Mouse (Mus musculus): ENCODE measurements around the gene Rnaset2b. TPM values are rescaled to one million over a fixed set of nuclear protein-coding genes. Genes with fewer than 3 reads are reported as not detected.
"Not testable (repeated sequence)": the region's sequence is repeated elsewhere in the genome, so short reads cannot be mapped to it uniquely, and the experiment has no call there.

The Rnaset2b gene
- total RNA-seq (2014; rRNA removed) (12.6 and 21.9 TPM in 2 replicates), polyA plus RNA-seq (2015; fragmentation: Nextera tagmentation; extraction: Ambion mirVana) (79.6 and 83.9 TPM in 2 replicates)

GRCm38 (mm10) chr17:6970334-6970733 is at the start of gene Rnaset2b:
Gene Rnaset2b (plus strand): TSS chr17:6970634.
- WGBS = no CpG with 5 or more reads among the region's 8 CpGs
- not testable (repeated sequence) for ATAC-seq (ENCODE audit: low FRiP score); H3K4me3 ChIP-seq (ENCODE audit: low read depth, low read length); DNase-seq (ENCODE audit: low spot score); H3K27me3 ChIP-seq (ENCODE audit: insufficient read depth, low read length); H3K4me1 ChIP-seq (ENCODE audit: insufficient read depth, low read length); H3K9me3 ChIP-seq (ENCODE audit: low read length); H3K4me2 ChIP-seq (ENCODE audit: low read depth, low read length, poor library complexity, severe bottlenecking); H3K9ac ChIP-seq (replicated peaks; ENCODE audit: low read length, poor library complexity, severe bottlenecking); H3K36me3 ChIP-seq (ENCODE audit: insufficient read depth, low read length); H3K27ac ChIP-seq (ENCODE audit: low read depth, low read length)

DNA sequence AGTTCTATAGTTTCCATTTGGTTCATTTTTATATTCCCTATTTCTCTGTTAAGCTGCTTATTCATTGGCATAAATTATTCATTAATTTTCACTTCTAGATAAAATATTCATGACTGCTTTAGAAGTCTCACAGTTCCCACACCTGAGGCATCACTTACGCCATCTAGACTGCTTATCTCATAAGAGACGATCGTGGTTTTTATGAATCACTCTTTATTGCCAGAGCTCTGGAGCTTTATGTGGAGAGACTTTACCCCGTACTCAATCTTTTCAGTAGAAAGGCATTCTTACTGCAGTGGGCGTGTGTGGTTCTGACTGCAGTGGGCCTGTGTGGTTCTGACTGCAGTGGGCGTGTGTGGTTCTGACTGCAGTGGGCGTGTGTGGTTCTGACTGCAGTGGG is 38.8 kb upstream of the Rnaset2b start:
- not testable (repeated sequence) for DNase-seq (ENCODE audit: low spot score); H3K9me3 ChIP-seq (ENCODE audit: low read length); H3K9ac ChIP-seq (replicated peaks; ENCODE audit: low read length, poor library complexity, severe bottlenecking); H3K27me3 ChIP-seq (ENCODE audit: insufficient read depth, low read length); H3K36me3 ChIP-seq (ENCODE audit: insufficient read depth, low read length); H3K4me1 ChIP-seq (ENCODE audit: insufficient read depth, low read length); H3K4me2 ChIP-seq (ENCODE audit: low read depth, low read length, poor library complexity, severe bottlenecking); ATAC-seq (ENCODE audit: low FRiP score); H3K4me3 ChIP-seq (ENCODE audit: low read depth, low read length); H3K27ac ChIP-seq (ENCODE audit: low read depth, low read length)
- 70% methylated on average over 7 of the region's 7 CpGs for WGBS

DNA sequence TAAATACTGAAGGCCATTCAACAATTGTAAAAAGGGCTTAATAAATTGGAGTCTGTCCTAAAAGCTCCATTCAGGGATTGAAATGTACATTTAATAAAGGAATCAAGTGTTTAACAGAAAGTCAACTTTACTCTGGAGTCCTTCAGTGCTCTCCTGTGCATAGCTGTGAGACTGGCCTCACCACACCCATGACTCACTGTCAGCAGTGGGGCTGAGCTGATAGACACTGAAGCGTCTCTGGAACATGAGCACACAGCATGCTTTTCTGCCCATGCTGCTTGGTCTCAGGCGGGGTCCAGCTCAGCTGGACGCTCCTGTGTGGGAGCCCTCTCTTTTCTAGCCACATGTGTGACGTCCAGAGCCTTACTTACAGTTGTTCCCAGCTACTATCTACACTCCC is 27.9 kb upstream of the Rnaset2b start:
- H3K4me1 ChIP-seq (ENCODE audit: insufficient read depth, low read length); ATAC-seq (ENCODE audit: low FRiP score); H3K9me3 ChIP-seq (ENCODE audit: low read length); H3K27ac ChIP-seq (ENCODE audit: low read depth, low read length); H3K4me2 ChIP-seq (ENCODE audit: low read depth, low read length, poor library complexity, severe bottlenecking); DNase-seq (ENCODE audit: low spot score); H3K9ac ChIP-seq (replicated peaks; ENCODE audit: low read length, poor library complexity, severe bottlenecking); H3K36me3 ChIP-seq (ENCODE audit: insufficient read depth, low read length); H3K27me3 ChIP-seq (ENCODE audit: insufficient read depth, low read length); H3K4me3 ChIP-seq (ENCODE audit: low read depth, low read length): not testable (repeated sequence)
- WGBS = no CpG with 5 or more reads among the region's 4 CpGs

GRCm38 (mm10) chr17:6947637-6947983 is 22.8 kb upstream of the Rnaset2b start:
- Histone ChIP-seq H3K4me2 (ENCODE audit: low read depth, low read length, poor library complexity, severe bottlenecking) (peak overlapping the region; percentile 47), H3K4me3 (ENCODE audit: low read depth, low read length) (peak overlapping the region; percentile 48; the same call in 1 of the 2 replicates)
- not testable (repeated sequence) for H3K27me3 ChIP-seq (ENCODE audit: insufficient read depth, low read length); H3K4me1 ChIP-seq (ENCODE audit: insufficient read depth, low read length); H3K36me3 ChIP-seq (ENCODE audit: insufficient read depth, low read length); H3K9me3 ChIP-seq (ENCODE audit: low read length); H3K27ac ChIP-seq (ENCODE audit: low read depth, low read length); DNase-seq (ENCODE audit: low spot score); H3K9ac ChIP-seq (replicated peaks; ENCODE audit: low read length, poor library complexity, severe bottlenecking)
- no CpG with 5 or more reads among the region's 8 CpGs for WGBS
- ATAC-seq (ENCODE audit: low FRiP score) = peak; percentile 41

DNA sequence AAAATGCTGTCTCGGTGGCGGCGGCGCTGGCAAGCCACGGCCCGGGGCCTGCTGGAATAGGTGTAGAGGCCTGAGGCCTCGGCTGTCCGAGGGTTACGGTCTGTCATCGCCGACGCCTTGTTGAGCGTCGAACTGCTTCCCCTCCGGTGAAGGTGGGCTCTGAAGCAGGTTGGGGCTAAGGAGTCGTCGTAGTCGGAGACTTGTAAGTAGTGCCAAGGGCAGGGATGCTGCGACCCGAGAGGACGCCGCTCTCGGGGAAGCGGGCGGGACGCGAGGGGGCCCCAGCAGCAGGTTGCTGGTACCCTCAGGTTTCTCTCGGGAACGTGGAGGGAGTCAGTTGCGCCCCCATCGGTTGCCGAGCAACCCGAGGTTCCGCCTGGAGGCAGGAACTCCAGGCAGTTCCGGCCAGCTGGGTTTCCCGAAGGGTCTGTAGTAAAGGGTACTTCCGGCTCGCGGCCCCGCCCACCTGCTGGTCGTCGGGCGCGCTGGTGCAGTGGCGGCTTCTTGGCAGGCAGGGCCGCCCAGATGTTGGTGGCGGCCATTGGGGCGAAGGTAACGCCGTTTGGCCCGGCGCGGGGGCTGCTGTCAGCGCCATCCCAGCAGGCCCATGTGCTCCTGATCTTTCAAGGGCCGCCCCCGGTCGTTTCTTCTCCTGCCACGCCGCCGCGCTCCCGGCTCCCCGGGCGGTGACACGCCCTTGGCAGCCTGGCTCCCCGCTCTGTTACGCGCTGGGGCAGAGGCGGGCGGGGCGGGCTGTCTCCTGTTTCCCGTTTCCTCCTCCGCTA is 22.3 kb upstream of the Rnaset2b start, which contains the start of gene Rsph3b:
Gene Rsph3b (minus strand): TSS at position 699 of the 785 bp plus-strand sequence.
- not testable (repeated sequence) for H3K4me1 ChIP-seq (ENCODE audit: insufficient read depth, low read length); H3K27me3 ChIP-seq (ENCODE audit: insufficient read depth, low read length); H3K36me3 ChIP-seq (ENCODE audit: insufficient read depth, low read length); H3K9me3 ChIP-seq (ENCODE audit: low read length)
- TF ChIP-seq CTCF (IDR thresholded peaks at IDR 0.05) = peak; percentile 30; the same call in 1 of the 2 replicates
- peak; percentile 90 for DNase-seq (ENCODE audit: low spot score)
- under 1% methylated on average over 52 of the region's 73 CpGs for WGBS
- peak within 1 kb of the TSS; percentile 62 for H3K9ac ChIP-seq (replicated peaks; ENCODE audit: low read length, poor library complexity, severe bottlenecking)
- H3K27ac ChIP-seq (ENCODE audit: low read depth, low read length) = peak within 1 kb of the TSS; percentile 67
- ATAC-seq (ENCODE audit: low FRiP score) = peak; percentile 95
- H3K4me2 ChIP-seq (ENCODE audit: low read depth, low read length, poor library complexity, severe bottlenecking) = peak within 1 kb of the TSS; percentile 47
- H3K4me3 ChIP-seq (ENCODE audit: low read depth, low read length) = peak within 1 kb of the TSS; percentile 48

DNA sequence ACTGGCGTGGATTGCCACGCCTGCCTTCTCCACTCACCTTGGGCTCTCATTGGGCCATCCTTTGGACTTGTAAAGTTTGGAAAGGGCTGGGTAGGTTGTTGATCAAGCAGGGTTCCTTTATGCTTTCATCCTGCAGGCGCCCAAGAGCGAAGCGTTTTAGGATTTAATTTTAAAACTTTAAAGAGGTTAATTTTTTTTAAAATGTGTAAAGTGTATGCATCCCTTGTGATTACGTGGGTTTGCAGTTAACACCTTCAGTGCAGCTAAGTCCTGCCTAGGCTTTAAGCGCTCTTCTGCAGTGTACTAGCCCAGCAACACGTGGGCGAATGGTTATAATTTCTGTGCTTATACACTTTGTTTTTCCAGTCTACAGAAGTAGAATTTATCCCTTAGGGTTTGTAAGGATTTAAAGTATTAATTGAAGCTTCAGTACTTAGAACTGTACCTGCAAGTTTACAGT is 21.6 kb upstream of the Rnaset2b start:
- 0 out of 2 replicates have a peak, but pooled peaks have one; percentile 19 for ATAC-seq (ENCODE audit: low FRiP score)
- DNase-seq (ENCODE audit: low spot score); H3K9me3 ChIP-seq (ENCODE audit: low read length); H3K27me3 ChIP-seq (ENCODE audit: insufficient read depth, low read length); H3K4me1 ChIP-seq (ENCODE audit: insufficient read depth, low read length); H3K36me3 ChIP-seq (ENCODE audit: insufficient read depth, low read length): not testable (repeated sequence)
- 10% methylated on average over 9 of the region's 9 CpGs for WGBS
- peak overlapping the region; percentile 62 for H3K9ac ChIP-seq (replicated peaks; ENCODE audit: low read length, poor library complexity, severe bottlenecking)
- peak overlapping the region; percentile 48 for H3K4me3 ChIP-seq (ENCODE audit: low read depth, low read length)
- H3K27ac ChIP-seq (ENCODE audit: low read depth, low read length) = peak overlapping the region; percentile 67; the same call in 1 of the 2 replicates
- peak overlapping the region; percentile 47 for H3K4me2 ChIP-seq (ENCODE audit: low read depth, low read length, poor library complexity, severe bottlenecking)

DNA sequence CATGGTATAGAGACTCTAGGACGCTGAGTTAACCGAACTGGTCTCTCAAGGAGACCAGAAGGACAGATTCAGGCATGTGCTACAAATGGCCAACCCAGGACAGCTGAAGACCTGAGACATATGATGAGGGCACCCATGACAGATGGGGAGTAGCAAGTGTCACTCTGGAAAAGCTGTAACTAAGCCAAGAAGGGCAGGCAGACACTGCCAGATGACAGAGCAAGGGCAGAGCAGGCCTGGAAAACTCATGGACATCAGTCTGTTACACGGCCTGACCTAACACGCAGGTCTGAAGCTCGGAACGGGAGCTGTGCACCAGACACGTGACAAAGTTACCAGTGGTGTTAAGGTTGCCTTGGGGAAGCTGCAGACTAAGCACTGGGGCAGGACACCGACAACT is 11.6 kb upstream of the Rnaset2b start:
- H3K9me3 ChIP-seq (ENCODE audit: low read length); H3K36me3 ChIP-seq (ENCODE audit: insufficient read depth, low read length); H3K9ac ChIP-seq (replicated peaks; ENCODE audit: low read length, poor library complexity, severe bottlenecking); H3K27ac ChIP-seq (ENCODE audit: low read depth, low read length); H3K27me3 ChIP-seq (ENCODE audit: insufficient read depth, low read length); ATAC-seq (ENCODE audit: low FRiP score); DNase-seq (ENCODE audit: low spot score); H3K4me3 ChIP-seq (ENCODE audit: low read depth, low read length); H3K4me2 ChIP-seq (ENCODE audit: low read depth, low read length, poor library complexity, severe bottlenecking); H3K4me1 ChIP-seq (ENCODE audit: insufficient read depth, low read length): not testable (repeated sequence)
- 82% methylated on average over 5 of the region's 8 CpGs for WGBS

DNA sequence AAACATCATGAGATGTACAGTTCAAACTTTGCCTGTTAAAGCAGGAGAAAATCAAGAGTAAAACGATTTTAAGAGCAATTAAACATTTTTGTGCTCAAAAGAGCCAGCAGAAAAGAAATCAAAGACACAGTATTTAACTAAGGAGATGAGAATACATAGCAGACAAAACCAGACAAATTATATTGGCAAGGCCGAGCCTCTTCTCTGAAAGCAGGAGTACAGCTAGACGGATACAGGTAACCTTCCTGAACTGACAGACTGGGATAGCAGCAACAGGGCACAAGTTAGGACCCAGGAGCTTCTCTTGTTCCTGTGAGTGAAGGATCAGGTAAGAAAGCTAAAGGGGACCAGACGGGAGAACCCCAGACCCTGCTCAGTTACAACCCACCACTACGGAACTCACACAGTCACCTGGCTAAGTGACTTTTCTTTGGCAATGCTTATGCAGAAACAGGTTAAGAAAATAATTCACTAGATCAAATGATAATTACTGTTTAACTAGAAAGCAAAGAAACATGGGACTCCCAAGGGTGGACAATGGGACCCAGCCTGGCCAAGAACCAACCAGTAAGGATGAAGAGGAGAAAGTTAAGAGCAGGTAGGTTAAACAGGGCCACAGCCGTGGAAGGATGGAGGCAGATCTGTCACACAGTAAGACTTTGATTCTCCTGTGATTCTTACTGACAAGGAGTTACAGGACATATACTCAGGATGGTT is 10.7 kb upstream of the Rnaset2b start:
- not testable (repeated sequence) for DNase-seq (ENCODE audit: low spot score); H3K4me1 ChIP-seq (ENCODE audit: insufficient read depth, low read length); H3K36me3 ChIP-seq (ENCODE audit: insufficient read depth, low read length); ATAC-seq (ENCODE audit: low FRiP score); H3K9ac ChIP-seq (replicated peaks; ENCODE audit: low read length, poor library complexity, severe bottlenecking); H3K9me3 ChIP-seq (ENCODE audit: low read length); H3K27me3 ChIP-seq (ENCODE audit: insufficient read depth, low read length); H3K27ac ChIP-seq (ENCODE audit: low read depth, low read length)
- peak overlapping the region; percentile 30; the same call in 1 of the 2 replicates for H3K4me2 ChIP-seq (ENCODE audit: low read depth, low read length, poor library complexity, severe bottlenecking)
- WGBS = 64% methylated on average over 4 of the region's 6 CpGs
- peak overlapping the region; percentile 38; the same call in 1 of the 2 replicates for H3K4me3 ChIP-seq (ENCODE audit: low read depth, low read length)
